Mouse (Mus musculus) megakaryocyte, embryonic 14.5 days (primary cell): ENCODE measurements at regions not wholly inside any gene's neighbourhood (a gene's known extent, or its start where the extent isn't known, plus 50 kb on each side); places are given as distances from the start of the nearest gene placed in this dataset.

Source experiments
- H3K27me3 ChIP-seq: replicated peaks from 2 replicates; pipeline ENCODE3; 2012; ENCODE audit warnings: inconsistent platforms
- H3K36me3 ChIP-seq: replicated peaks from 2 replicates; pipeline ENCODE3; 2012; ENCODE audit warnings: low read length, inconsistent platforms, mixed read lengths
- H3K4me1 ChIP-seq: 2 replicates; pipeline ENCODE4 v1.6.1; 2012; ENCODE audit warnings: inconsistent platforms
- H3K4me3 ChIP-seq: replicated peaks from 2 replicates; pipeline ENCODE3; 2012; ENCODE audit warnings: moderate library complexity, mild to moderate bottlenecking, inconsistent platforms
- H3K9me3 ChIP-seq: 2 replicates; pipeline ENCODE4 v1.6.1; 2012; ENCODE audit warnings: inconsistent platforms
- FLI1 ChIP-seq: IDR thresholded peaks from 2 replicates; pipeline ENCODE4 v1.6.1; 2012; ENCODE audit warnings: low read length, inconsistent platforms, mixed read lengths
- GATA1 ChIP-seq: IDR thresholded peaks from 3 replicates; pipeline ENCODE4 v1.6.1; 2012; ENCODE audit warnings: mixed read lengths, low read length, inconsistent platforms, borderline replicate concordance

GRCm38 (mm10) chr16:77500413-77500812 lies 101.5 kb downstream of the Gm11146 start:
- Histone ChIP-seq H3K4me3 (no peak overlapping the region), H3K36me3 (no peaks in the 10 kb centered on the region), H3K9me3 (no peaks in the 10 kb centered on the region), H3K4me1 (no peaks in the 10 kb centered on the region), H3K27me3 (no peaks in the 10 kb centered on the region)
- TF ChIP-seq FLI1 = no peak
- TF ChIP-seq GATA1 = no peak

GRCm38 (mm10) chr16:77499537-77500301 lies 102.2 kb downstream of the Gm11146 start:
- TF ChIP-seq FLI1 (no peak), GATA1 (no peak)
- Histone ChIP-seq H3K9me3 (no peaks in the 10 kb centered on the region), H3K4me3 (no peak overlapping the region), H3K36me3 (no peaks in the 10 kb centered on the region), H3K4me1 (no peaks in the 10 kb centered on the region), H3K27me3 (no peaks in the 10 kb centered on the region)

GRCm38 (mm10) chr16:77495310-77495709 lies 106.6 kb downstream of the Gm11146 start:
- Histone ChIP-seq H3K27me3 (no peaks in the 10 kb centered on the region), H3K36me3 (no peaks in the 10 kb centered on the region), H3K9me3 (no peaks in the 10 kb centered on the region), H3K4me1 (no peaks in the 10 kb centered on the region), H3K4me3 (no peak overlapping the region)
- TF ChIP-seq GATA1 (no peak), FLI1 (no peak)

- no peaks in the 10 kb centered on the region for H3K9me3 ChIP-seq
- H3K4me1 ChIP-seq = no peaks in the 10 kb centered on the region
- no peak for TF ChIP-seq GATA1
- no peak for TF ChIP-seq FLI1
- H3K27me3 ChIP-seq = no peaks in the 10 kb centered on the region
- H3K36me3 ChIP-seq = no peaks in the 10 kb centered on the region
- H3K4me3 ChIP-seq = no peak overlapping the region
Measured at GRCm38 (mm10) chr16:77494042-77494441, 107.9 kb downstream of the Gm11146 start.

- Histone ChIP-seq H3K27me3 (no peaks in the 10 kb centered on the region), H3K36me3 (no peaks in the 10 kb centered on the region), H3K4me3 (no peak overlapping the region), H3K4me1 (no peaks in the 10 kb centered on the region), H3K9me3 (no peaks in the 10 kb centered on the region)
- no peak for TF ChIP-seq GATA1
- TF ChIP-seq FLI1 = no peak
Measured at GRCm38 (mm10) chr16:77488155-77488554, 113.7 kb downstream of the Gm11146 start.

- Histone ChIP-seq H3K4me3 (no peak overlapping the region), H3K9me3 (no peaks in the 10 kb centered on the region), H3K27me3 (no peaks in the 10 kb centered on the region), H3K36me3 (no peaks in the 10 kb centered on the region), H3K4me1 (no peaks in the 10 kb centered on the region)
- TF ChIP-seq FLI1 (no peak), GATA1 (no peak)
Measured at GRCm38 (mm10) chr16:77479812-77480211, 122.1 kb downstream of the Gm11146 start.

- Histone ChIP-seq H3K4me1 (no peaks in the 10 kb centered on the region), H3K27me3 (no peaks in the 10 kb centered on the region), H3K4me3 (no peak overlapping the region), H3K9me3 (peaks cover 14% of the 10 kb centered on the region), H3K36me3 (no peaks in the 10 kb centered on the region)
- TF ChIP-seq GATA1 (no peak), FLI1 (no peak)
Measured at GRCm38 (mm10) chr16:77471868-77472267, 130.0 kb downstream of the Gm11146 start.

- TF ChIP-seq FLI1 (no peak), GATA1 (no peak)
- no peaks in the 10 kb centered on the region for H3K36me3 ChIP-seq
- H3K4me3 ChIP-seq = no peak overlapping the region
- no peaks in the 10 kb centered on the region for H3K27me3 ChIP-seq
- H3K9me3 ChIP-seq = peaks cover 14% of the 10 kb centered on the region
- H3K4me1 ChIP-seq = no peaks in the 10 kb centered on the region
Measured at GRCm38 (mm10) chr16:77469903-77470302, 132.0 kb downstream of the Gm11146 start.

- no peak overlapping the region for H3K4me3 ChIP-seq
- H3K9me3 ChIP-seq = peaks cover 14% of the 10 kb centered on the region
- TF ChIP-seq GATA1 (no peak), FLI1 (no peak)
- H3K4me1 ChIP-seq = no peaks in the 10 kb centered on the region
- H3K36me3 ChIP-seq = no peaks in the 10 kb centered on the region
- no peaks in the 10 kb centered on the region for H3K27me3 ChIP-seq
Measured at GRCm38 (mm10) chr16:77469328-77469875, 132.5 kb downstream of the Gm11146 start.

- no peaks in the 10 kb centered on the region for H3K36me3 ChIP-seq
- H3K4me3 ChIP-seq = no peak overlapping the region
- no peaks in the 10 kb centered on the region for H3K4me1 ChIP-seq
- no peak for TF ChIP-seq GATA1
- no peak for TF ChIP-seq FLI1
- H3K27me3 ChIP-seq = no peaks in the 10 kb centered on the region
- H3K9me3 ChIP-seq = peaks cover 14% of the 10 kb centered on the region
Measured at GRCm38 (mm10) chr16:77467216-77467615, 134.7 kb downstream of the Gm11146 start.

- no peak for TF ChIP-seq FLI1
- no peak for TF ChIP-seq GATA1
Measured at GRCm38 (mm10) chr16:77464623-77465022, 137.3 kb downstream of the Gm11146 start.

More at GRCm38 (mm10) chr16:77464623-77465022, 137.3 kb downstream of the Gm11146 start:
- Histone ChIP-seq H3K4me1 (no peaks in the 10 kb centered on the region), H3K27me3 (no peaks in the 10 kb centered on the region), H3K36me3 (no peaks in the 10 kb centered on the region), H3K4me3 (no peak overlapping the region), H3K9me3 (peaks cover 4% of the 10 kb centered on the region; the same call in 1 of the 2 replicates)
